8 mouse cellular contexts compared by ENCODE assay signal in the genomic region with DNA sequence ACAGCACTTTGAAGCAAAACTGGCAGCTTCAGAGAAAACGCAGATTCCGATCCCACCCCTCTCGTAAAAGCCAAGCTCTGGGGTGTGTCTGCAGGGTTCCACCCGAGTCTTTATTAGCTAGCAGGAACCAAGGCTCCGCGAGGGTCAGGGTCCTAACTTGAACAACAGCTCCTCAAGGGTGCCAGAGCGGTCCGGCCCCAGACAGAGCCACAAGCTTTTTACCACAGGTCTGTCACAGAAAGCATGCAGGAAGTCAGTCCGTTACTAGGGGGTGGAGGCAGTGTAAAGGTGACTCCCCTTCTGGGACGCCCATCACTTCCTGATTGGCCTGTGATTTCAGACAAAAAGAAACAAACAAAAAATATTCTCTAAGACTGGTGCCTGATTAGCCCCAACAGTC. TPM values are rescaled to one million over a fixed set of nuclear protein-coding genes. Genes with fewer than 3 reads are reported as not detected.
DNase-seq lines count a peak whose midpoint lies in the region; ATAC-seq lines count a peak whose summit lies in the region.

No protein-coding gene starts in this region.

- no peak overlapping the region for H3K9ac ChIP-seq in hindbrain, embryonic 12.5 days
- peak overlapping the region; percentile 86 for H3K9ac ChIP-seq in liver, embryonic 12.5 days

- DNase-seq in embryo, embryonic 10.5 days (ENCODE audit: low spot score): peak; percentile 29
- no peak for DNase-seq in embryo, embryonic 10 days (ENCODE audit: low spot score)
- peak; percentile 65 for DNase-seq in ZHBTc4 (ENCODE audit: low read depth, low spot score)
- DNase-seq in naive thymus-derived CD4-positive, alpha-beta T cell, adult 2 months (ENCODE audit: low read depth): peak; percentile 78
- DNase-seq in layer of hippocampus, postnatal 14 days (ENCODE audit: low spot score in 2 of 2): no peak
- no peak for DNase-seq in left cerebral cortex, postnatal 36 days (ENCODE audit: low spot score in 2 of 2)

- H3K36me3 ChIP-seq in hindbrain, embryonic 12.5 days: no peaks in the 10 kb centered on the region
- H3K36me3 ChIP-seq in liver, embryonic 12.5 days: no peaks in the 10 kb centered on the region

- no peak overlapping the region for H3K27ac ChIP-seq in hindbrain, embryonic 12.5 days
- H3K27ac ChIP-seq in liver, embryonic 12.5 days: no peak overlapping the region

- H3K9me3 ChIP-seq in hindbrain, embryonic 12.5 days (replicated peaks): no peaks in the 10 kb centered on the region; the same call in 1 of the 2 replicates
- 0 out of 2 replicates have a peak, but pooled peaks cover 3% of the 10 kb centered on the region for H3K9me3 ChIP-seq in liver, embryonic 12.5 days (replicated peaks)

- intact Hi-C loops in left cerebral cortex, postnatal 36 days (cut with DNase I): no loop called here

- H3K4me2 ChIP-seq in hindbrain, embryonic 12.5 days (replicated peaks): peak overlapping the region; percentile 76
- peak overlapping the region; percentile 95 for H3K4me2 ChIP-seq in liver, embryonic 12.5 days

- peaks cover 96% of the 10 kb centered on the region for H3K27me3 ChIP-seq in hindbrain, embryonic 12.5 days
- H3K27me3 ChIP-seq in liver, embryonic 12.5 days (replicated peaks): peaks cover 85% of the 10 kb centered on the region

- 18% methylated on average over 10 of the region's 10 CpGs for WGBS in hindbrain, embryonic 12.5 days
- WGBS in liver, embryonic 12.5 days (ENCODE audit: insufficient replicate concordance): 9% methylated on average over 10 of the region's 10 CpGs

- H3K4me1 ChIP-seq in hindbrain, embryonic 12.5 days: peaks cover 25% of the 10 kb centered on the region
- peaks cover 57% of the 10 kb centered on the region for H3K4me1 ChIP-seq in liver, embryonic 12.5 days

- ATAC-seq in hindbrain, embryonic 12.5 days (ENCODE audit: low FRiP score): no peak
- no peak for ATAC-seq in liver, embryonic 12.5 days

- peak overlapping the region; percentile 57 for H3K4me3 ChIP-seq in hindbrain, embryonic 12.5 days
- H3K4me3 ChIP-seq in liver, embryonic 12.5 days: peak overlapping the region; percentile 76

RNA-seq across cellular contexts. Expression of gene Fbxl8, which starts 0.7 kb away (rescaled TPM):
- 0.97 and 1.4 TPM in 2 replicates for polyA plus RNA-seq in hindbrain, embryonic 12.5 days (2016; fragmentation: Nextera tagmentation; extraction: Ambion mirVana)
- polyA plus RNA-seq in liver, embryonic 12.5 days (2016; fragmentation: Nextera tagmentation; extraction: Ambion mirVana): 1.2 and 1.5 TPM in 2 replicates
- total RNA-seq in layer of hippocampus, postnatal 14 days (2021): 1 to 10 TPM in 1 of 2 experiments, under 1 TPM in 1; 0.52 to 1.1 TPM
- total RNA-seq in left cerebral cortex, postnatal 36 days (2021): 1 to 10 TPM in 1 of 2 experiments, under 1 TPM in 1; 0.86 to 1.4 TPM

RNA-seq across cellular contexts. Expression of gene Tradd, which starts 0.7 kb away (rescaled TPM):
- 17.2 and 17.5 TPM in 2 replicates for polyA plus RNA-seq in hindbrain, embryonic 12.5 days (2016; fragmentation: Nextera tagmentation; extraction: Ambion mirVana)
- 17.7 and 18.3 TPM in 2 replicates for polyA plus RNA-seq in liver, embryonic 12.5 days (2016; fragmentation: Nextera tagmentation; extraction: Ambion mirVana)
- 1 to 10 TPM; 6.0 to 7.4 TPM for total RNA-seq in layer of hippocampus, postnatal 14 days (2021)
- total RNA-seq in left cerebral cortex, postnatal 36 days (2021): 1 to 10 TPM; 7.2 to 7.5 TPM

RNA-seq across cellular contexts. Expression of gene Hsf4, which starts 4.5 kb away (rescaled TPM):
- polyA plus RNA-seq in hindbrain, embryonic 12.5 days (2016; fragmentation: Nextera tagmentation; extraction: Ambion mirVana): 0.23 TPM in 1 of 2 replicates, not detected in the other
- not detected in 2 replicates for polyA plus RNA-seq in liver, embryonic 12.5 days (2016; fragmentation: Nextera tagmentation; extraction: Ambion mirVana)
- total RNA-seq in layer of hippocampus, postnatal 14 days (2021): 1 to 10 TPM; 1.4 to 1.9 TPM
- 10 to 100 TPM; 11.5 to 12.0 TPM for total RNA-seq in left cerebral cortex, postnatal 36 days (2021)

RNA-seq across cellular contexts. Expression of gene B3gnt9, which starts 10.2 kb away (rescaled TPM):
- 7.5 and 9.5 TPM in 2 replicates for polyA plus RNA-seq in hindbrain, embryonic 12.5 days (2016; fragmentation: Nextera tagmentation; extraction: Ambion mirVana)
- polyA plus RNA-seq in liver, embryonic 12.5 days (2016; fragmentation: Nextera tagmentation; extraction: Ambion mirVana): 3.5 and 3.6 TPM in 2 replicates
- 1 to 10 TPM; 3.6 to 4.2 TPM for total RNA-seq in layer of hippocampus, postnatal 14 days (2021)
- 1 to 10 TPM; 2.4 to 5.0 TPM for total RNA-seq in left cerebral cortex, postnatal 36 days (2021)

RNA-seq across cellular contexts. Expression of gene Nol3, which starts 10.8 kb away (rescaled TPM):
- 2.7 and 4.0 TPM in 2 replicates for polyA plus RNA-seq in hindbrain, embryonic 12.5 days (2016; fragmentation: Nextera tagmentation; extraction: Ambion mirVana)
- polyA plus RNA-seq in liver, embryonic 12.5 days (2016; fragmentation: Nextera tagmentation; extraction: Ambion mirVana): 0.12 and 0.18 TPM in 2 replicates
- 1 to 10 TPM; 5.8 to 5.9 TPM for total RNA-seq in layer of hippocampus, postnatal 14 days (2021)
- 10 to 100 TPM in 1 of 2 experiments, 1 to 10 TPM in 1; 9.2 to 11.8 TPM for total RNA-seq in left cerebral cortex, postnatal 36 days (2021)

Comparison
In these comparisons a context has a peak if more than half of its experiments do, and no peak if none do; other contexts are left out.
1. DNase-seq: peak in embryo, embryonic 10.5 days (single experiment), ZHBTc4 (single experiment) and naive thymus-derived CD4-positive, alpha-beta T cell, adult 2 months (single experiment); none in embryo, embryonic 10 days (single experiment), layer of hippocampus, postnatal 14 days (0 of 2) and left cerebral cortex, postnatal 36 days (0 of 2).
2. RNA of gene Hsf4, which starts 4.5 kb away (total RNA-seq): 11.5 to 12.0 TPM in left cerebral cortex, postnatal 36 days; 1.4 to 1.9 TPM in layer of hippocampus, postnatal 14 days; every median in the first group is over 4 times any median in the second.